Mouse (Mus musculus): Measurements from ENCODE around the gene Arhgef40. TPM values are rescaled to one million over a fixed set of nuclear protein-coding genes. Genes with fewer than 3 reads are reported as not detected.
A peak's percentile ranks its signal among the peaks of the same experiment; 100 is the strongest.

Gene Arhgef40
- polyA plus RNA-seq, 1 experiment from 2014 or later, result 18.2 TPM

DNA sequence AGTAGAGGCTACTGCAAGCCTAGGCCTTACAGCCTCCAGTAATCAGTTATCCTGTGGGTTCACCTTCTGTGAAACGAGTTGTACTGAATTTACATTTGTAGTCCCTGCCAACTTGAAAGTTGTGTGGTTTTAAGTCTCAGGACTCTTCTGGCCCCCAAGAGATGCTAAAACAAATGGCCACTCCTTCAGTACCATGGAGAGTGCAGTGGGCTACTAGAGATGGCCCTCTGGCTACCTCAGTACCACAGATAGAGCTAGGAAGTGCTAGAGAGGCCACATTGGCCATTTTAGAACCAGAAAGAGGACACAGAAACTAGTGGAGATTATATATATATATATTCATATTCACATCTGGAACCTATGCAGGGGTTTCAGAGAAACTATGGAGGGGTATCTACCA lies 27.2 kb downstream of the Arhgef40 start:
- peaks cover 16% of the 10 kb centered on the region; the same call in 1 of the 2 replicates for H3K4me1 ChIP-seq (replicated peaks; ENCODE audit: control insufficient read depth, insufficient read depth, low read length)
- peaks cover 22% of the 10 kb centered on the region for H3K36me3 ChIP-seq (ENCODE audit: control insufficient read depth, insufficient read depth)
- H3K27me3 ChIP-seq (replicated peaks; ENCODE audit: control insufficient read depth, insufficient read depth, low read length), result no peaks in the 10 kb centered on the region
- no peak overlapping the region for H3K27ac ChIP-seq (ENCODE audit: low read depth, low read length)
- H3K4me3 ChIP-seq (ENCODE audit: low read depth, low read length), result no peak overlapping the region
- H3K9ac ChIP-seq (ENCODE audit: low read depth, low read length), result no peak overlapping the region
- no peak overlapping the region for H3K4me2 ChIP-seq (replicated peaks; ENCODE audit: low read depth)
- no peak for ATAC-seq
- H3K9me3 ChIP-seq (ENCODE audit: control insufficient read depth), result no peaks in the 10 kb centered on the region
- no peak for TF ChIP-seq CTCF (IDR thresholded peaks at IDR 0.05; ENCODE audit: low read depth)
- WGBS, result 83% methylated on average over 1 of the region's 1 CpGs

- Histone ChIP-seq H3K4me2 (replicated peaks; ENCODE audit: low read depth) (no peak overlapping the region), H3K9ac (ENCODE audit: low read depth, low read length) (no peak overlapping the region), H3K27me3 (replicated peaks; ENCODE audit: control insufficient read depth, insufficient read depth, low read length) (no peaks in the 10 kb centered on the region), H3K9me3 (ENCODE audit: control insufficient read depth) (no peaks in the 10 kb centered on the region), H3K4me1 (replicated peaks; ENCODE audit: control insufficient read depth, insufficient read depth, low read length) (peaks cover 20% of the 10 kb centered on the region; the same call in 1 of the 2 replicates), H3K27ac (ENCODE audit: low read depth, low read length) (no peak overlapping the region), H3K36me3 (ENCODE audit: control insufficient read depth, insufficient read depth) (peaks cover 18% of the 10 kb centered on the region), H3K4me3 (ENCODE audit: low read depth, low read length) (no peak overlapping the region)
- ATAC-seq, result no peak
- no peak for TF ChIP-seq CTCF (IDR thresholded peaks at IDR 0.05; ENCODE audit: low read depth)
- 63% methylated on average over 4 of the region's 4 CpGs for WGBS
These were observed 27.6 kb downstream of the Arhgef40 start for GRCm38 (mm10) chr14:52012085-52012484.

GRCm38 (mm10) chr14:52012553-52012952 lies 28.0 kb downstream of the Arhgef40 start:
- Histone ChIP-seq H3K4me1 (replicated peaks; ENCODE audit: control insufficient read depth, insufficient read depth, low read length) (peaks cover 20% of the 10 kb centered on the region; the same call in 1 of the 2 replicates), H3K27ac (ENCODE audit: low read depth, low read length) (no peak overlapping the region), H3K36me3 (ENCODE audit: control insufficient read depth, insufficient read depth) (peaks cover 14% of the 10 kb centered on the region; the same call in 1 of the 2 replicates), H3K4me2 (replicated peaks; ENCODE audit: low read depth) (no peak overlapping the region), H3K27me3 (replicated peaks; ENCODE audit: control insufficient read depth, insufficient read depth, low read length) (no peaks in the 10 kb centered on the region), H3K9me3 (ENCODE audit: control insufficient read depth) (no peaks in the 10 kb centered on the region), H3K4me3 (ENCODE audit: low read depth, low read length) (no peak overlapping the region), H3K9ac (ENCODE audit: low read depth, low read length) (no peak overlapping the region)
- TF ChIP-seq CTCF (IDR thresholded peaks at IDR 0.05; ENCODE audit: low read depth), result no peak
- 85% methylated on average over 5 of the region's 5 CpGs for WGBS
- no peak for ATAC-seq

DNA sequence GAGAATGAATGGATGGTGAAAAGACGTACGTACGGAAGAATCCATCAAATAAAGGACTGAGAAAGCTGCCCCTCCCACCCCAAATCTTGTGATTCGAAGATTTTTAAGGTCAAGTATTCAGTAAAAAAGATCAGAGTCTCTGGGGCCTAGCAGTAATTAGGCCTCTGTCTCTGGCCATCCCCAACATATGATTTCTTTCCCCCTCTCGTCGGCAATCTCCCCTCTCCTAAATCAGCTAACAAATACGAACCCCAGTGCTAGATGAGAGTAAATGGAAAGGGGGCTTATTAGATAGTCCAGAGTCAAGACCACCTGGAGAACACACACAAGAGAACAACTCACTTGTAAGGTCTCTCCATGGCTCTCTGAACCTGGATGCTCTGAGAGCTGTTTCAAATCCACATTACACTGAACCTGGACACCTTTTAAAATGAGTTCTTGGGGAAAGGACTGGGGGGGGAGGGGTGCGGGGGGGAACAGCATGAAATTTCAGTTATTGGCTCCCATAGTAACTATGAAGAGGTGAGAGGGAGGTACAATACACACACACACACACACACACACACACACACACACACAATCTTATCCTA lies 28.6 kb downstream of the Arhgef40 start:
- no peak overlapping the region for H3K9ac ChIP-seq (ENCODE audit: low read depth, low read length)
- H3K27me3 ChIP-seq (replicated peaks; ENCODE audit: control insufficient read depth, insufficient read depth, low read length), result no peaks in the 10 kb centered on the region
- H3K9me3 ChIP-seq (ENCODE audit: control insufficient read depth), result no peaks in the 10 kb centered on the region
- no peak overlapping the region for H3K27ac ChIP-seq (ENCODE audit: low read depth, low read length)
- WGBS, result 69% methylated on average over 8 of the region's 8 CpGs
- no peak for TF ChIP-seq CTCF (IDR thresholded peaks at IDR 0.05; ENCODE audit: low read depth)
- H3K4me3 ChIP-seq (ENCODE audit: low read depth, low read length), result no peak overlapping the region
- peaks cover 12% of the 10 kb centered on the region; the same call in 1 of the 2 replicates for H3K36me3 ChIP-seq (ENCODE audit: control insufficient read depth, insufficient read depth)
- ATAC-seq, result no peak
- peaks cover 20% of the 10 kb centered on the region; the same call in 1 of the 2 replicates for H3K4me1 ChIP-seq (replicated peaks; ENCODE audit: control insufficient read depth, insufficient read depth, low read length)
- peak overlapping the region; percentile 86; the same call in 1 of the 2 replicates for H3K4me2 ChIP-seq (replicated peaks; ENCODE audit: low read depth)

GRCm38 (mm10) chr14:52013771-52014219 lies 29.3 kb downstream of the Arhgef40 start:
- Histone ChIP-seq H3K4me1 (replicated peaks; ENCODE audit: control insufficient read depth, insufficient read depth, low read length) (peaks cover 20% of the 10 kb centered on the region; the same call in 1 of the 2 replicates), H3K4me2 (replicated peaks; ENCODE audit: low read depth) (peak overlapping the region; percentile 86), H3K4me3 (ENCODE audit: low read depth, low read length) (peak overlapping the region; percentile 74), H3K27ac (ENCODE audit: low read depth, low read length) (peak overlapping the region; percentile 96), H3K36me3 (ENCODE audit: control insufficient read depth, insufficient read depth) (peaks cover 6% of the 10 kb centered on the region; the same call in 1 of the 2 replicates), H3K9ac (ENCODE audit: low read depth, low read length) (peak overlapping the region; percentile 89), H3K27me3 (replicated peaks; ENCODE audit: control insufficient read depth, insufficient read depth, low read length) (no peaks in the 10 kb centered on the region), H3K9me3 (ENCODE audit: control insufficient read depth) (no peaks in the 10 kb centered on the region)
- 0 out of 2 replicates have a peak, but pooled peaks have one; percentile 3 for ATAC-seq
- 4% methylated on average over 13 of the region's 24 CpGs for WGBS
- TF ChIP-seq CTCF (IDR thresholded peaks at IDR 0.05; ENCODE audit: low read depth), result no peak

GRCm38 (mm10) chr14:52014271-52014760 lies 29.8 kb downstream of the Arhgef40 start:
- no peak for TF ChIP-seq CTCF (IDR thresholded peaks at IDR 0.05; ENCODE audit: low read depth)
- H3K36me3 ChIP-seq (ENCODE audit: control insufficient read depth, insufficient read depth), result peaks cover 2% of the 10 kb centered on the region; the same call in 1 of the 2 replicates
- peak overlapping the region; percentile 96 for H3K27ac ChIP-seq (ENCODE audit: low read depth, low read length)
- 0 out of 2 replicates have a peak, but pooled peaks have one; percentile 2 for ATAC-seq
- no peaks in the 10 kb centered on the region for H3K27me3 ChIP-seq (replicated peaks; ENCODE audit: control insufficient read depth, insufficient read depth, low read length)
- peaks cover 20% of the 10 kb centered on the region; the same call in 1 of the 2 replicates for H3K4me1 ChIP-seq (replicated peaks; ENCODE audit: control insufficient read depth, insufficient read depth, low read length)
- H3K4me3 ChIP-seq (ENCODE audit: low read depth, low read length), result peak overlapping the region; percentile 74
- no peaks in the 10 kb centered on the region for H3K9me3 ChIP-seq (ENCODE audit: control insufficient read depth)
- H3K4me2 ChIP-seq (replicated peaks; ENCODE audit: low read depth), result peak overlapping the region; percentile 86
- H3K9ac ChIP-seq (ENCODE audit: low read depth, low read length), result peak overlapping the region; percentile 89
- 0% methylated on average over 4 of the region's 80 CpGs for WGBS
